Mouse (Mus musculus) gastrocnemius, postnatal 14 days (tissue): ENCODE measurements around the gene Tanc2. TPM values are rescaled to one million over a fixed set of nuclear protein-coding genes. Genes with fewer than 3 reads are reported as not detected.

Experiments
- DNase-seq: peaks from one replicate; pipeline ENCODE4 v3.0.0; 2021; ENCODE audit warnings: mixed read lengths
- intact Hi-C: fragments of 180-260 bp; cut with DNase I; formaldehyde crosslinking; loops from one replicate; pipeline ENCODE4 v1.15.1; 2025; ENCODE audit warnings: low total_unique reads
- microRNA-seq, 2 experiments: library from miRNA; unstranded; fragments of <30 nt; microRNA quantifications; one replicate each; pipeline ENCODE4 v1.2.0; 2021
- total RNA-seq, 2 experiments: library from RNA; stranded (reverse); gene quantifications; 2 replicates each; pipeline ENCODE4 v1.2.3; 2021

Gene Tanc2
- total RNA-seq, 2 experiments from 2014 or later = 14.6 to 17.7 TPM

- intact Hi-C loops = no loop called here
- DNase-seq = no peak
Observed at GRCm38 (mm10) chr11:105975050-105975449, 385.3 kb downstream of the Tanc2 start.

DNA sequence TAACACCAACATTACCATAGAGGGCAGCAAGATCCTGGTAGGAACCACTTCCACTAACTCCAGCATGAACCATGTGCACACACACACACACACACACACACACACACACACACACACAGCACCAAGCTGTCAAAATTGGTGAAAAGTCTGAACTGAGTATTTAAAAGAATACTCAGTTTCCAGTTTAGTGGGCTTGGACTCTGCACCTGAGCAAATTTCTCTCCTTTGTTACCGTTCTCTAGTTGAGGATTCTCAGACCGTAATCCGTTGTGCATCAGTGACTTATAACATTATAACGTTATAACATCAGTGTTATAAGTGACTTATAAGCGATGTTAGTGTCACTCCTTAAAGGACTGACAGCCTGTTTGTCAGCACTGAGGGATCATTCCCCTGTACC lies 385.9 kb downstream of the Tanc2 start:
- intact Hi-C loops = no loop called here
- DNase-seq = no peak

GRCm38 (mm10) chr11:105978232-105978631 lies 388.4 kb downstream of the Tanc2 start:
- no peak for DNase-seq
- intact Hi-C loops = no loop called here

- intact Hi-C loops = no loop called here
Observed at GRCm38 (mm10) chr11:105978634-105979033, 388.8 kb downstream of the Tanc2 start.

More at GRCm38 (mm10) chr11:105978634-105979033, 388.8 kb downstream of the Tanc2 start:
- DNase-seq = no peak

Small RNA genes lying within 50 kb of the gene (microRNA-seq; reads per million reads assigned to microRNA genes)
- gene Gm23990 = 0 reads per million in 2 experiments

Other genes starting within 250 kb of the Tanc2 start
- gene March10, start 133.3 kb upstream of the Tanc2 start, total RNA-seq = not detected